Mouse (Mus musculus) E14TG2a.4 (cell line): ENCODE results near the gene Naa50.

Experiments
- CTCF ChIP-seq: conservative IDR thresholded peaks from 2 replicates; pipeline ENCODE4 v1.5.1; 2014; ENCODE audit warnings: low read length
- NANOG ChIP-seq: IDR thresholded peaks from 2 replicates; pipeline ENCODE4 v1.6.1; 2014; ENCODE audit warnings: borderline replicate concordance, low read length, mixed read lengths
- POU5F1 ChIP-seq: IDR thresholded peaks from 2 replicates; pipeline ENCODE4 v1.6.1; 2014; ENCODE audit warnings: low read length, borderline replicate concordance

GRCm38 (mm10) chr16:44141483-44141882 is 1.9 kb downstream of the Naa50 start:
- no peak for TF ChIP-seq CTCF
- no peak for TF ChIP-seq NANOG
- no peak for TF ChIP-seq POU5F1
